Mouse (Mus musculus): ENCODE data around the gene Dis3l2.

GRCm38 (mm10) chr1:86712045-86712444 is 8.4 kb downstream of the Dis3l2 start:
- TF ChIP-seq HCFC1 (IDR thresholded peaks at IDR 0.05; ENCODE audit: borderline replicate concordance, insufficient read depth, low read length): no peak
- no peak for TF ChIP-seq MAFK (IDR thresholded peaks at IDR 0.05; ENCODE audit: insufficient read depth, low read depth, low read length)

Measured in ES-E14 (cell line).